ENCODE assay signal across 9 mouse cellular contexts in genomic region chr15:78912040-78912439, GRCm38 (mm10). TPM values are rescaled to one million over a fixed set of nuclear protein-coding genes. Genes with fewer than 3 reads are reported as not detected.
DNase-seq lines count a peak whose midpoint lies in the region; ATAC-seq and TF ChIP-seq lines count a peak whose summit lies in the region.
"Had no signal": no experiment of that assay in that cellular context is flagged by ENCODE, and none has a peak within 500 bp of the region (broad histone marks: within the 10 kb centered on the region; RNA-seq: fewer than 3 reads in every experiment).

No protein-coding gene starts in this region.

- H3K9ac ChIP-seq in ES-Bruce4 (ENCODE audit: low read depth, poor library complexity, severe bottlenecking) = no peak overlapping the region
- H3K9ac ChIP-seq in lung, embryonic 14.5 days = no peak overlapping the region

- intact Hi-C loops in left cerebral cortex, postnatal 4 days (cut with DNase I) = no loop called here

- H3K9me3 ChIP-seq in ES-Bruce4 (replicated peaks; ENCODE audit: control insufficient read depth, insufficient read depth, low read length, poor library complexity, severe bottlenecking) = no peaks in the 10 kb centered on the region
- H3K9me3 ChIP-seq in lung, embryonic 14.5 days (ENCODE audit: low read depth, low read length) = no peaks in the 10 kb centered on the region
- H3K9me3 ChIP-seq: embryonic facial prominence, embryonic 12.5 days had no signal

- no peak for ATAC-seq in lung, embryonic 14.5 days (ENCODE audit: insufficient read depth)
- ATAC-seq in granulocyte monocyte progenitor cell, adult 5-6 weeks (replicated peaks; ENCODE audit: poor library complexity, severe bottlenecking) = no peak

- H3K4me2 ChIP-seq in lung, embryonic 14.5 days = no peak overlapping the region
- H3K4me2 ChIP-seq: embryonic facial prominence, embryonic 12.5 days had no signal

- H3K27me3 ChIP-seq in ES-Bruce4 (ENCODE audit: control insufficient read depth, insufficient read depth, low read length, poor library complexity, severe bottlenecking) = no peaks in the 10 kb centered on the region
- H3K27me3 ChIP-seq in lung, embryonic 14.5 days (ENCODE audit: insufficient read depth, low read length) = no peaks in the 10 kb centered on the region
- H3K27me3 ChIP-seq: embryonic facial prominence, embryonic 12.5 days had no signal

- DNase-seq in left cerebral cortex, postnatal 4 days = peak; percentile 49
- DNase-seq in left cerebral cortex, adult 11 months (ENCODE audit: low spot score) = no peak
- peak; percentile 70 for DNase-seq in brain, embryonic 14.5 days (ENCODE audit: low read depth)
- DNase-seq in lung, embryonic 14.5 days = peak; percentile 69
- no peak for DNase-seq in heart, adult 11 months

- H3K4me3 ChIP-seq in ES-Bruce4 (ENCODE audit: low read depth, low read length) = no peak overlapping the region
- H3K4me3 ChIP-seq in lung, embryonic 14.5 days (ENCODE audit: low read depth, low read length) = no peak overlapping the region
- H3K4me3 ChIP-seq: embryonic facial prominence, embryonic 12.5 days had no signal

- 36% methylated on average over 9 of the region's 9 CpGs for WGBS in lung, embryonic 14.5 days

- H3K36me3 ChIP-seq in ES-Bruce4 (ENCODE audit: control insufficient read depth, insufficient read depth, low read length, poor library complexity, severe bottlenecking) = peaks cover 4% of the 10 kb centered on the region
- H3K36me3 ChIP-seq in lung, embryonic 14.5 days (ENCODE audit: insufficient read depth) = peaks cover 51% of the 10 kb centered on the region

- no peak for TF ChIP-seq EP300 in ES-Bruce4 (IDR thresholded peaks at IDR 0.05; ENCODE audit: insufficient read depth, low read depth, low read length)

- no peak for TF ChIP-seq POLR2A in ES-Bruce4 (IDR thresholded peaks at IDR 0.05; ENCODE audit: insufficient read depth, low read length)
- no peak for TF ChIP-seq POLR2A in brain, embryonic 14.5 days (IDR thresholded peaks at IDR 0.05; ENCODE audit: borderline replicate concordance, extremely low read depth, insufficient read depth, insufficient read length, poor library complexity, severe bottlenecking)

- H3K4me1 ChIP-seq in ES-Bruce4 (ENCODE audit: control insufficient read depth, insufficient read depth, low read length) = peaks cover 3% of the 10 kb centered on the region
- H3K4me1 ChIP-seq in lung, embryonic 14.5 days (ENCODE audit: insufficient read depth) = peaks cover 11% of the 10 kb centered on the region; the same call in 1 of the 2 replicates

- H3K27ac ChIP-seq in ES-Bruce4 (ENCODE audit: insufficient read depth, low read length) = no peak overlapping the region
- no peak overlapping the region for H3K27ac ChIP-seq in lung, embryonic 14.5 days (ENCODE audit: low read depth)
- H3K27ac ChIP-seq: embryonic facial prominence, embryonic 12.5 days had no signal

- peak; percentile 53 for TF ChIP-seq CTCF in ES-Bruce4 (IDR thresholded peaks at IDR 0.05; ENCODE audit: low read depth, low read length)
- TF ChIP-seq CTCF in brain, embryonic 14.5 days (IDR thresholded peaks at IDR 0.05; ENCODE audit: borderline replicate concordance, extremely low read depth, insufficient read depth, insufficient read length) = peak; percentile 58
- peak; percentile 59 for TF ChIP-seq CTCF in lung, embryonic 14.5 days (IDR thresholded peaks at IDR 0.05; ENCODE audit: low read depth)

RNA-seq across cellular contexts. Expression of gene Pdxp, which starts 1.7 kb away (rescaled TPM):
- 100 to 1,000 TPM; 107 to 117 TPM for total RNA-seq in left cerebral cortex, postnatal 4 days (2021)
- 22.8 and 28.0 TPM in 2 replicates for polyA plus RNA-seq in ES-Bruce4 (2011; ENCODE audit: insufficient read depth, insufficient read length, low read depth, missing spikeins)
- 124 and 153 TPM in 2 replicates for polyA plus RNA-seq in brain, embryonic 14.5 days (2012; rRNA removed)
- 17.9 and 21.9 TPM in 2 replicates for polyA plus RNA-seq in lung, embryonic 14.5 days (2014; fragmentation: Nextera tagmentation; extraction: Ambion mirVana)
- total RNA-seq in granulocyte monocyte progenitor cell, adult 5-6 weeks (2014; fragmentation: Nextera tagmentation) = 10.6 and 19.8 TPM in 2 replicates
- 4.0 and 6.4 TPM in 2 replicates for total RNA-seq in granulocyte monocyte progenitor cell, adult 5-6 weeks (2017)

RNA-seq across cellular contexts. Expression of gene Sh3bp1, which starts 12.5 kb away (rescaled TPM):
- 1 to 10 TPM; 5.4 to 6.0 TPM for total RNA-seq in left cerebral cortex, postnatal 4 days (2021)
- polyA plus RNA-seq in ES-Bruce4 (2011; ENCODE audit: insufficient read depth, insufficient read length, low read depth, missing spikeins) = 26.8 and 41.7 TPM in 2 replicates
- polyA plus RNA-seq in brain, embryonic 14.5 days (2012; rRNA removed) = 13.6 and 14.3 TPM in 2 replicates
- 43.5 and 43.9 TPM in 2 replicates for polyA plus RNA-seq in lung, embryonic 14.5 days (2014; fragmentation: Nextera tagmentation; extraction: Ambion mirVana)
- 58.0 and 70.8 TPM in 2 replicates for total RNA-seq in granulocyte monocyte progenitor cell, adult 5-6 weeks (2014; fragmentation: Nextera tagmentation)
- 19.3 and 29.4 TPM in 2 replicates for total RNA-seq in granulocyte monocyte progenitor cell, adult 5-6 weeks (2017)

RNA-seq across cellular contexts. Expression of gene Gm49510, which starts 12.6 kb away (rescaled TPM):
- not detected for total RNA-seq in left cerebral cortex, postnatal 4 days (2021)
- not detected in 2 replicates for polyA plus RNA-seq in ES-Bruce4 (2011; ENCODE audit: insufficient read depth, insufficient read length, low read depth, missing spikeins)
- polyA plus RNA-seq in brain, embryonic 14.5 days (2012; rRNA removed) = not detected in 2 replicates
- 0.18 and 0.70 TPM in 2 replicates for polyA plus RNA-seq in lung, embryonic 14.5 days (2014; fragmentation: Nextera tagmentation; extraction: Ambion mirVana)
- not detected in 2 replicates for total RNA-seq in granulocyte monocyte progenitor cell, adult 5-6 weeks (2014; fragmentation: Nextera tagmentation)
- 1.1 TPM in 1 of 2 replicates, not detected in the other for total RNA-seq in granulocyte monocyte progenitor cell, adult 5-6 weeks (2017)
- total RNA-seq: left cerebral cortex, postnatal 10 days had no signal

RNA-seq across cellular contexts. Expression of gene Lgals1, which starts 14.5 kb away (rescaled TPM):
- 10 to 100 TPM; 25.2 to 29.4 TPM for total RNA-seq in left cerebral cortex, postnatal 4 days (2021)
- 225 and 232 TPM in 2 replicates for polyA plus RNA-seq in ES-Bruce4 (2011; ENCODE audit: insufficient read depth, insufficient read length, low read depth, missing spikeins)
- 168 and 194 TPM in 2 replicates for polyA plus RNA-seq in brain, embryonic 14.5 days (2012; rRNA removed)
- polyA plus RNA-seq in lung, embryonic 14.5 days (2014; fragmentation: Nextera tagmentation; extraction: Ambion mirVana) = 799 and 855 TPM in 2 replicates
- total RNA-seq in granulocyte monocyte progenitor cell, adult 5-6 weeks (2014; fragmentation: Nextera tagmentation) = 677 and 745 TPM in 2 replicates
- 746 and 991 TPM in 2 replicates for total RNA-seq in granulocyte monocyte progenitor cell, adult 5-6 weeks (2017)

RNA-seq across cellular contexts. Expression of gene Nol12, which starts 22.7 kb away (rescaled TPM):
- 10 to 100 TPM; 46.5 to 47.8 TPM for total RNA-seq in left cerebral cortex, postnatal 4 days (2021)
- 42.3 and 45.1 TPM in 2 replicates for polyA plus RNA-seq in ES-Bruce4 (2011; ENCODE audit: insufficient read depth, insufficient read length, low read depth, missing spikeins)
- 45.7 and 50.1 TPM in 2 replicates for polyA plus RNA-seq in brain, embryonic 14.5 days (2012; rRNA removed)
- polyA plus RNA-seq in lung, embryonic 14.5 days (2014; fragmentation: Nextera tagmentation; extraction: Ambion mirVana) = 52.8 and 57.4 TPM in 2 replicates
- total RNA-seq in granulocyte monocyte progenitor cell, adult 5-6 weeks (2014; fragmentation: Nextera tagmentation) = 34.4 and 60.8 TPM in 2 replicates
- 20.1 and 30.7 TPM in 2 replicates for total RNA-seq in granulocyte monocyte progenitor cell, adult 5-6 weeks (2017)

Comparison
In these comparisons a context has a peak if more than half of its experiments do, and no peak if none do; other contexts are left out.
1. DNase-seq: peak in left cerebral cortex, postnatal 4 days (single experiment), brain, embryonic 14.5 days (single experiment) and lung, embryonic 14.5 days (single experiment); none in left cerebral cortex, adult 11 months (single experiment) and heart, adult 11 months (single experiment).
2. Peak in every context shown above with its lines, with median percentiles within 50 percentile points of each other: CTCF ChIP-seq.